Comparison of ENCODE assay signal across 38 mouse cellular contexts in the genomic region with DNA sequence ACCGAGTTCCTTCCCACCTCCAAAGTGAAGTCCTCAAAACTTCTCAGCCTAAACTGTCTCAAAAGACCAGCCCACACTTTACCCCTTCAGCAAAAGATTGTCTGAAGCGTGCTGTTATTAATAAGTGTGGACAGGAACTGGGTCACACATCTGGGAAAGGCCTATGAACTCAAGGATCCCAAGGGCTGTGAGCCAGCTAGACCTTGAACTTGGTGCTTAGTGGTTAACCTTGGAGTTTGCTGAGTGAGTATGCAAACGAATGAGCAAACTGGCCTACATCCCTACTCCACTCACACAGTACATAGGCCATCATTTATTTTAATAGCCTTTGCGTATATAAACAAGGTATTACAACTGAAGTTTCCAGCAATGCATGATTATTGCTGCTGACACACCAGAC. TPM values are rescaled to one million over a fixed set of nuclear protein-coding genes. Genes with fewer than 3 reads are reported as not detected.
A peak's percentile ranks its signal among the peaks of the same experiment; 100 is the strongest.
DNase-seq lines count a peak whose midpoint lies in the region; ATAC-seq lines count a peak whose summit lies in the region.
"Had no signal": no experiment of that assay in that cellular context is flagged by ENCODE, and none has a peak within 500 bp of the region (broad histone marks: within the 10 kb centered on the region; RNA-seq: fewer than 3 reads in every experiment).

No protein-coding gene starts in this region.

- no peak overlapping the region for H3K4me3 ChIP-seq in kidney, embryonic 15.5 days (replicated peaks)
- H3K4me3 ChIP-seq: embryonic facial prominence, embryonic 10.5 days; embryonic facial prominence, embryonic 15.5 days; forebrain, embryonic 12.5 days; hindbrain, embryonic 12.5 days; intestine, embryonic 15.5 days; layer of hippocampus, adult 2 months; limb, embryonic 13.5 days; liver, embryonic 13.5 days; stomach, embryonic 15.5 days had no signal

- WGBS in kidney, embryonic 15.5 days = 76% methylated on average over 4 of the region's 4 CpGs

- peak; percentile 72 to 88 for DNase-seq in adrenal gland, adult (ENCODE audit: inconsistent age in 2 of 2, low spot score in 1 of 2)
- DNase-seq in adrenal gland, postnatal 4 days (ENCODE audit: low spot score in 2 of 2) = no peak
- peak; percentile 37 to 67 for DNase-seq in kidney, postnatal 36 days
- peak; percentile 4 for DNase-seq in ovary, postnatal 36 days (ENCODE audit: low spot score)
- DNase-seq in ovary, postnatal 10 days (ENCODE audit: low spot score) = no peak
- DNase-seq in layer of hippocampus, postnatal 10 days (ENCODE audit: low spot score in 2 of 2) = no peak
- no peak for DNase-seq in embryo, embryonic 10.5 days (ENCODE audit: low spot score)
- DNase-seq: cerebellum, adult 18-20 months; cerebellum, postnatal 14 days; gastrocnemius, postnatal 14 days; heart, postnatal 36 days; kidney, postnatal 14 days; liver, embryonic 13.5 days; retina, postnatal 1 day; right cerebral cortex, postnatal 14 days had no signal

- peaks cover 45% of the 10 kb centered on the region for H3K27me3 ChIP-seq in kidney, embryonic 15.5 days

- no peak overlapping the region for H3K27ac ChIP-seq in kidney, embryonic 15.5 days
- H3K27ac ChIP-seq: embryonic facial prominence, embryonic 10.5 days; embryonic facial prominence, embryonic 15.5 days; forebrain, embryonic 12.5 days; hindbrain, embryonic 12.5 days; hindbrain, postnatal 0 days; intestine, embryonic 15.5 days; layer of hippocampus, adult 2 months; limb, embryonic 13.5 days; liver, embryonic 13.5 days; stomach, embryonic 15.5 days had no signal

- H3K36me3 ChIP-seq in kidney, embryonic 15.5 days = no peaks in the 10 kb centered on the region
- H3K36me3 ChIP-seq: embryonic facial prominence, embryonic 10.5 days; embryonic facial prominence, embryonic 15.5 days; forebrain, embryonic 12.5 days; G1E; hindbrain, embryonic 12.5 days; intestine, embryonic 15.5 days; limb, embryonic 13.5 days; liver, embryonic 13.5 days; stomach, embryonic 15.5 days had no signal

- ATAC-seq in kidney, embryonic 15.5 days (replicated peaks; ENCODE audit: low FRiP score) = no peak
- ATAC-seq: hindbrain, postnatal 0 days; intestine, embryonic 15.5 days; lung, postnatal 0 days; midbrain, embryonic 16.5 days; Patski had no signal

- no peaks in the 10 kb centered on the region for H3K9me3 ChIP-seq in kidney, embryonic 15.5 days (replicated peaks)
- H3K9me3 ChIP-seq: embryonic facial prominence, embryonic 10.5 days; embryonic facial prominence, embryonic 15.5 days; forebrain, embryonic 12.5 days; G1E; hindbrain, embryonic 12.5 days; intestine, embryonic 15.5 days; limb, embryonic 13.5 days; liver, embryonic 13.5 days; stomach, embryonic 15.5 days had no signal

- no peak overlapping the region for H3K9ac ChIP-seq in kidney, embryonic 15.5 days
- H3K9ac ChIP-seq: embryonic facial prominence, embryonic 15.5 days; forebrain, embryonic 12.5 days; hindbrain, embryonic 12.5 days; intestine, embryonic 15.5 days; limb, embryonic 13.5 days; liver, embryonic 13.5 days; stomach, embryonic 15.5 days had no signal

- no peak overlapping the region for H3K4me2 ChIP-seq in kidney, embryonic 15.5 days
- H3K4me2 ChIP-seq: embryonic facial prominence, embryonic 15.5 days; forebrain, embryonic 12.5 days; hindbrain, embryonic 12.5 days; intestine, embryonic 15.5 days; limb, embryonic 13.5 days; liver, embryonic 13.5 days; stomach, embryonic 15.5 days had no signal

- peaks cover 31% of the 10 kb centered on the region for H3K4me1 ChIP-seq in kidney, embryonic 15.5 days

RNA-seq across cellular contexts. Expression of a gene that starts 2.7 kb away (rescaled TPM):
- total RNA-seq in adrenal gland, postnatal 4 days (2021) = 1 to 10 TPM; 2.2 to 2.7 TPM
- 1.5 and 1.9 TPM in 2 replicates for polyA plus RNA-seq in kidney, embryonic 15.5 days (2015; fragmentation: Nextera tagmentation; extraction: Ambion mirVana)
- total RNA-seq in layer of hippocampus, postnatal 10 days (2021) = 1 to 10 TPM; 2.1 to 2.9 TPM

RNA-seq across cellular contexts. Expression of a gene that starts 20.0 kb away (rescaled TPM):
- total RNA-seq in adrenal gland, postnatal 4 days (2021) = 10 to 100 TPM; 27.8 to 30.8 TPM
- polyA plus RNA-seq in kidney, embryonic 15.5 days (2015; fragmentation: Nextera tagmentation; extraction: Ambion mirVana) = 14.0 and 15.6 TPM in 2 replicates
- total RNA-seq in layer of hippocampus, postnatal 10 days (2021) = 10 to 100 TPM; 31.7 to 33.4 TPM

RNA-seq across cellular contexts. Expression of a gene that starts 21.7 kb away (rescaled TPM):
- under 1 TPM; 0.20 to 0.59 TPM for total RNA-seq in adrenal gland, postnatal 4 days (2021)
- polyA plus RNA-seq in kidney, embryonic 15.5 days (2015; fragmentation: Nextera tagmentation; extraction: Ambion mirVana) = 0.28 and 0.39 TPM in 2 replicates
- total RNA-seq in layer of hippocampus, postnatal 10 days (2021) = 1 to 10 TPM; 3.0 to 3.8 TPM
- total RNA-seq: gastrocnemius, postnatal 14 days; hindbrain, postnatal 0 days had no signal
- polyA plus RNA-seq: embryonic facial prominence, embryonic 10.5 days; G1E; hindbrain, embryonic 12.5 days; liver, embryonic 13.5 days; midbrain, embryonic 16.5 days; neural tube, embryonic 11.5 days had no signal

RNA-seq across cellular contexts. Expression of a gene that starts 37.0 kb away (rescaled TPM):
- total RNA-seq in adrenal gland, postnatal 4 days (2021) = 1 to 10 TPM; 6.1 to 6.9 TPM
- polyA plus RNA-seq in kidney, embryonic 15.5 days (2015; fragmentation: Nextera tagmentation; extraction: Ambion mirVana) = 1.0 and 1.2 TPM in 2 replicates
- total RNA-seq in layer of hippocampus, postnatal 10 days (2021) = 1 to 10 TPM; 2.4 to 2.6 TPM
- total RNA-seq: neutrophil, adult 5-6 weeks had no signal
- polyA plus RNA-seq: G1E had no signal

RNA-seq across cellular contexts. Expression of a gene that starts 47.1 kb away (rescaled TPM):
- total RNA-seq in adrenal gland, postnatal 4 days (2021) = not detected
- polyA plus RNA-seq in kidney, embryonic 15.5 days (2015; fragmentation: Nextera tagmentation; extraction: Ambion mirVana) = 1.1 TPM in 1 of 2 replicates, not detected in the other
- not detected for total RNA-seq in layer of hippocampus, postnatal 10 days (2021)
- total RNA-seq: G1E; gastrocnemius, postnatal 14 days; granulocyte monocyte progenitor cell, adult 5-6 weeks; heart, postnatal 36 days; hindbrain, postnatal 0 days; layer of hippocampus, adult 2 months; layer of hippocampus, postnatal 25 days; left cerebral cortex, adult 8-10 months; left cerebral cortex, postnatal 36 days; neutrophil, adult 5-6 weeks had no signal
- polyA plus RNA-seq: brain, embryonic 14.5 days; cortical plate, adult 2 months; embryonic facial prominence, embryonic 10.5 days; forebrain, embryonic 12.5 days; G1E; heart, embryonic 14.5 days; hindbrain, embryonic 12.5 days; hindbrain, postnatal 0 days; limb, embryonic 13.5 days; liver, embryonic 13.5 days; midbrain, embryonic 16.5 days; neural tube, embryonic 11.5 days; Patski had no signal

Comparison
In these comparisons a context has a peak if more than half of its experiments do, and no peak if none do; other contexts are left out.
1. DNase-seq: peak in adrenal gland, adult (2 of 2), kidney, postnatal 36 days (2 of 2) and ovary, postnatal 36 days (single experiment); none in adrenal gland, postnatal 4 days (0 of 2), ovary, postnatal 10 days (single experiment), layer of hippocampus, postnatal 10 days (0 of 2) and embryo, embryonic 10.5 days (single experiment).